Mouse (Mus musculus): ENCODE measurements around the gene C2cd2l. TPM values are rescaled to one million over a fixed set of nuclear protein-coding genes. Genes with fewer than 3 reads are reported as not detected.
"Not testable (repeated sequence)": the region's sequence is repeated elsewhere in the genome, so short reads cannot be mapped to it uniquely, and the experiment has no call there.

The C2cd2l gene
- polyA plus RNA-seq, 1 experiment: 18.8 TPM

GRCm38 (mm10) chr9:44341487-44341886 is 21.4 kb upstream of the C2cd2l start:
- no peaks in the 10 kb centered on the region for H3K27me3 ChIP-seq (ENCODE audit: control insufficient read depth, insufficient read depth, insufficient read length)
- H3K79me2 ChIP-seq (ENCODE audit: control insufficient read depth, insufficient read depth): peaks cover 37% of the 10 kb centered on the region
- H3K79me3 ChIP-seq (ENCODE audit: low read depth): peaks cover 22% of the 10 kb centered on the region
- H3ac ChIP-seq (ENCODE audit: control insufficient read depth, insufficient read length, low read depth): no peak overlapping the region
- TF ChIP-seq FOSL1 (IDR thresholded peaks at IDR 0.05; ENCODE audit: insufficient read depth, low read length, poor library complexity, severe bottlenecking) (no peak), MYOG (IDR thresholded peaks at IDR 0.05; ENCODE audit: control insufficient read depth, extremely low read depth, insufficient read length) (no peak), MAX (IDR thresholded peaks at IDR 0.05) (no peak), MYOD1 (IDR thresholded peaks at IDR 0.05; ENCODE audit: control insufficient read depth, insufficient read length, low read depth) (no peak), CTCF (IDR thresholded peaks at IDR 0.05; ENCODE audit: control insufficient read depth, insufficient read depth, insufficient read length) (no peak), CEBPB (IDR thresholded peaks at IDR 0.05; ENCODE audit: low read depth) (no peak), USF1 (IDR thresholded peaks at IDR 0.05; ENCODE audit: low read depth) (no peak)
- peaks cover 29% of the 10 kb centered on the region for H3K36me3 ChIP-seq (ENCODE audit: control insufficient read depth, insufficient read depth)
- H3K4me3 ChIP-seq (ENCODE audit: insufficient read depth, poor library complexity, severe bottlenecking): no peak overlapping the region

GRCm38 (mm10) chr9:44338574-44338973 is 18.5 kb upstream of the C2cd2l start:
- no peak for TF ChIP-seq MYOD1 (IDR thresholded peaks at IDR 0.05; ENCODE audit: control insufficient read depth, insufficient read length, low read depth)
- no peak for TF ChIP-seq USF1 (IDR thresholded peaks at IDR 0.05; ENCODE audit: low read depth)
- TF ChIP-seq FOSL1 (IDR thresholded peaks at IDR 0.05; ENCODE audit: insufficient read depth, low read length, poor library complexity, severe bottlenecking): no peak
- TF ChIP-seq MAX (IDR thresholded peaks at IDR 0.05): no peak
- no peak for TF ChIP-seq CEBPB (IDR thresholded peaks at IDR 0.05; ENCODE audit: low read depth)
- no peak overlapping the region for H3K4me3 ChIP-seq (ENCODE audit: insufficient read depth, poor library complexity, severe bottlenecking)
- peaks cover 35% of the 10 kb centered on the region for H3K79me3 ChIP-seq (ENCODE audit: low read depth)
- no peak overlapping the region for H3ac ChIP-seq (ENCODE audit: control insufficient read depth, insufficient read length, low read depth)
- peaks cover 55% of the 10 kb centered on the region for H3K79me2 ChIP-seq (ENCODE audit: control insufficient read depth, insufficient read depth)
- no peaks in the 10 kb centered on the region for H3K27me3 ChIP-seq (ENCODE audit: control insufficient read depth, insufficient read depth, insufficient read length)
- peaks cover 42% of the 10 kb centered on the region for H3K36me3 ChIP-seq (ENCODE audit: control insufficient read depth, insufficient read depth)

DNA sequence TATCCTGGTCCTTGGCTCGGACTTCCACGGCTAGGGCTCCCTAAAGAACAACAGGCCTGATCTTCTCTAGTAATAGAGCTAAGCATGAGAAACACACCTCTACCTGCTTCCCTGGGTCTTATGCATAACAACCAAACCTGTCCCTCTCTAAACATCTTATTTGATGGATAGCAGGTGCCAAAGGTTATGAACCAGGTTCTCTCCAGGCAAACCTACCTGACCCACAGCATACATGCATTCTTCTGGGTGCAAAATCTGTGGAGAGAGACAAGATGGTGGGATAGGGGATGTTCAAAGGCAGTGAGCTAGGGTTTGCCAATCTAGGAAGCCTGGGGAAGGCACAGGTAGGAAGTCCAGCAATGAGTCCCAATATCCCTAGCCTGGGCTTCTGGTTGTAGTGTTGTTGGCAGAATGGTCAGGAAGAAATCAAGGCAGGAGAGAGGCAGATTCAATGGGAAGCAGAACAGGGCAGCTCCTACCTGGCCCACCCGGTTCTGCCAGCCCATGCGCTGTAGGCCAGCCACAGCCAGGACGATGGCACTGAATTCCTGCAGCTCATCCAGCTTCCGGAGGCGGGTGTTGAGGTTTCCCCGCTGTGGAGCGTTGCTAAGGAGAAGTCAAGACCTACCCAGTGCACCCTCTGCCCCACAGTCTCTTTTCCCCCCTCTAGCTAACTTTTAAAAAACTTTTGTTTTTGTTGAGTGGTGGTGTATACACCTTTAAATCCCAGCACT is 17.5 kb upstream of the C2cd2l start:
- no peaks in the 10 kb centered on the region for H3K27me3 ChIP-seq (ENCODE audit: control insufficient read depth, insufficient read depth, insufficient read length)
- H3ac ChIP-seq (ENCODE audit: control insufficient read depth, insufficient read length, low read depth): no peak overlapping the region
- peaks cover 30% of the 10 kb centered on the region for H3K79me3 ChIP-seq (ENCODE audit: low read depth)
- H3K4me3 ChIP-seq (ENCODE audit: insufficient read depth, poor library complexity, severe bottlenecking): no peak overlapping the region
- H3K36me3 ChIP-seq (ENCODE audit: control insufficient read depth, insufficient read depth): peaks cover 51% of the 10 kb centered on the region
- H3K79me2 ChIP-seq (ENCODE audit: control insufficient read depth, insufficient read depth): peaks cover 45% of the 10 kb centered on the region
- TF ChIP-seq FOSL1 (IDR thresholded peaks at IDR 0.05; ENCODE audit: insufficient read depth, low read length, poor library complexity, severe bottlenecking) (no peak), MYOD1 (IDR thresholded peaks at IDR 0.05; ENCODE audit: control insufficient read depth, insufficient read length, low read depth) (no peak), MAX (IDR thresholded peaks at IDR 0.05) (no peak), MYOG (IDR thresholded peaks at IDR 0.05; ENCODE audit: control insufficient read depth, extremely low read depth, insufficient read length) (no peak), CEBPB (IDR thresholded peaks at IDR 0.05; ENCODE audit: low read depth) (no peak), CTCF (IDR thresholded peaks at IDR 0.05; ENCODE audit: control insufficient read depth, insufficient read depth, insufficient read length) (no peak), USF1 (IDR thresholded peaks at IDR 0.05; ENCODE audit: low read depth) (no peak)

- TF ChIP-seq USF1 (IDR thresholded peaks at IDR 0.05; ENCODE audit: low read depth) (no peak), CEBPB (IDR thresholded peaks at IDR 0.05; ENCODE audit: low read depth) (no peak), MYOG (IDR thresholded peaks at IDR 0.05; ENCODE audit: control insufficient read depth, extremely low read depth, insufficient read length) (no peak), MYOD1 (IDR thresholded peaks at IDR 0.05; ENCODE audit: control insufficient read depth, insufficient read length, low read depth) (no peak)
- peaks cover 26% of the 10 kb centered on the region for H3K79me3 ChIP-seq (ENCODE audit: low read depth)
- peak overlapping the region; percentile 45 for H3ac ChIP-seq (ENCODE audit: control insufficient read depth, insufficient read length, low read depth)
- H3K79me2 ChIP-seq (ENCODE audit: control insufficient read depth, insufficient read depth): peaks cover 39% of the 10 kb centered on the region
- H3K4me3 ChIP-seq (ENCODE audit: insufficient read depth, poor library complexity, severe bottlenecking): peak overlapping the region; percentile 86
- peaks cover 58% of the 10 kb centered on the region for H3K36me3 ChIP-seq (ENCODE audit: control insufficient read depth, insufficient read depth)
- H3K27me3 ChIP-seq (ENCODE audit: control insufficient read depth, insufficient read depth, insufficient read length): no peaks in the 10 kb centered on the region
Observed at GRCm38 (mm10) chr9:44336964-44337363, 16.9 kb upstream of the C2cd2l start.

DNA sequence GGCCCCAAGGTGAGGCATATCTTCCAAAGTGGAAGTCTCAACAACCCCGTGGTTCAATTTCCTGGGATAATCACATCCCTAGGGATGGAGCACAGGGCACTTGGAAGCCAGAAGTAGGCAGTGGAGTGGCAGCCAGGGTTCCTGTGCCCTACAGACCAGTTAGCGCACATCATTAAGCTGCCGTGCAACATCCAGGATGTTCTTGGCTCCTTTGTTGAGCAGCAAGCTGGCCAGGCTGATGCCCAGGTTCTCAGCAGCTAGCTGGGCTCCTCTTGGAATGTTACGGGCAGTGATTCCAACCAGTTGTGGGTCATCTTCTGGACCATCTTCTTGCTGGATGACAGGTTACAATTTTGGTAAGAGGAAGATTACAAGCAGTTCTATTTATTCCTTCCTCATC is 16.4 kb upstream of the C2cd2l start:
- H3K79me2 ChIP-seq (ENCODE audit: control insufficient read depth, insufficient read depth): peaks cover 34% of the 10 kb centered on the region
- peak overlapping the region; percentile 86 for H3K4me3 ChIP-seq (ENCODE audit: insufficient read depth, poor library complexity, severe bottlenecking)
- peaks cover 62% of the 10 kb centered on the region for H3K36me3 ChIP-seq (ENCODE audit: control insufficient read depth, insufficient read depth)
- peaks cover 23% of the 10 kb centered on the region for H3K79me3 ChIP-seq (ENCODE audit: low read depth)
- not testable (repeated sequence) for H3ac ChIP-seq (ENCODE audit: control insufficient read depth, insufficient read length, low read depth); H3K27me3 ChIP-seq (ENCODE audit: control insufficient read depth, insufficient read depth, insufficient read length)

DNA sequence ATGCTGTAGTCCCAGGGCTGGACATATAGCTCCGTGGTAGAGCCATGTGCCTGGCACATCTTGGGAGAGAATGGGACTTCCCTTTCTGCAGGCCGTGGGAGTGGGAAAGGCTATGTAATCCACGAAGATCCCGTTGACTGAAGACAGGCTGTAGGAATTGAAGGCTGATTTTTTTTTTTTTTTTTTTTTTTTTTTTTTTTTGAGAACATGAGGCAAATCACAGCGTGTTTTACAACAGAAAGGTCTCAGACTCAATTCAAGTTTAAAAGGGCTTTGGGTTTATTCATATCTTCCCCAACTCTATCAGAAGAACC is 16.0 kb upstream of the C2cd2l start:
- no peak for TF ChIP-seq FOSL1 (IDR thresholded peaks at IDR 0.05; ENCODE audit: insufficient read depth, low read length, poor library complexity, severe bottlenecking)
- TF ChIP-seq MYOG (IDR thresholded peaks at IDR 0.05; ENCODE audit: control insufficient read depth, extremely low read depth, insufficient read length): no peak
- no peak for TF ChIP-seq MAX (IDR thresholded peaks at IDR 0.05)
- no peak for TF ChIP-seq USF1 (IDR thresholded peaks at IDR 0.05; ENCODE audit: low read depth)
- no peak for TF ChIP-seq CTCF (IDR thresholded peaks at IDR 0.05; ENCODE audit: control insufficient read depth, insufficient read depth, insufficient read length)
- TF ChIP-seq MYOD1 (IDR thresholded peaks at IDR 0.05; ENCODE audit: control insufficient read depth, insufficient read length, low read depth): no peak
- TF ChIP-seq CEBPB (IDR thresholded peaks at IDR 0.05; ENCODE audit: low read depth): no peak
- Histone ChIP-seq H3K79me2 (ENCODE audit: control insufficient read depth, insufficient read depth) (peaks cover 34% of the 10 kb centered on the region), H3K27me3 (ENCODE audit: control insufficient read depth, insufficient read depth, insufficient read length) (no peaks in the 10 kb centered on the region), H3K36me3 (ENCODE audit: control insufficient read depth, insufficient read depth) (peaks cover 66% of the 10 kb centered on the region), H3ac (ENCODE audit: control insufficient read depth, insufficient read length, low read depth) (peak overlapping the region; percentile 86), H3K79me3 (ENCODE audit: low read depth) (peaks cover 23% of the 10 kb centered on the region), H3K4me3 (ENCODE audit: insufficient read depth, poor library complexity, severe bottlenecking) (peak overlapping the region; percentile 86)
